Mouse (Mus musculus): ENCODE data around the gene Pstpip1.

Gene Pstpip1

GRCm38 (mm10) chr9:56134614-56135013 lies 44.9 kb downstream of the Pstpip1 start:
- in situ Hi-C loops (cut with MboI; ENCODE audit: low pct_unique_long_range_greater_than_20kb in 1 of 2, low sequenced_read_pairs in 2 of 2, unreplicated experiment in 1 of 2), result no loop called here

DNA sequence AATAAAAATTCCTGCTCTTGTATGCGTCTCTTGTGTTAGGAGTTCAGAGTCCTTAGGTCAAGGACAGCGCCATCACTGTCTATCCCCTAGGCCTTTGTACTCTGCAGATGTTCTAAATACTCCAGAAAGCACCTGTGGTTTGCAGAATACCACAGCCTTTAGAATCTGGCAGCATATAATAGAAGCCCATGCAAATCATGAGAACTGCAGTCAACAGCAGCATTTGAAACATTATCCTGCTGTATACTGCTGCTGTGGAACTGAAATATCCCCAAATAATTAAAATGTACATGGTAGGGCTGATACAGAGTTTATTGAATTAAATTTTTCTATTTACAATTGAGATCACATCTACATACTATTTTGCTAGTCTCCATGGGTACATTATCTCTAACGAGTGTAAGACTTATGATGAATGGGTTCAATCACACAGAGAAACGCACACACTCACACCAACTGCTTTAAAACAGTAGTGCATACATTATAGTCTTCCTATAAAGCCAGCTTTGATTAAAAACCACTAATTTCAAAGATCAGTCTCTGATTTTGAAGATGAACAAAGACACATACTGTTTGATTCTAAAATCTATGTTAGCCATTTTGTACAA lies 45.9 kb downstream of the Pstpip1 start:
- in situ Hi-C loops (cut with MboI; ENCODE audit: low pct_unique_long_range_greater_than_20kb in 1 of 2, low sequenced_read_pairs in 2 of 2, unreplicated experiment in 1 of 2), result no loop called here

- in situ Hi-C loops (cut with MboI; ENCODE audit: low pct_unique_long_range_greater_than_20kb in 1 of 2, low sequenced_read_pairs in 2 of 2, unreplicated experiment in 1 of 2), result no loop called here
Observed at GRCm38 (mm10) chr9:56141776-56142175, 52.0 kb downstream of the Pstpip1 start.

DNA sequence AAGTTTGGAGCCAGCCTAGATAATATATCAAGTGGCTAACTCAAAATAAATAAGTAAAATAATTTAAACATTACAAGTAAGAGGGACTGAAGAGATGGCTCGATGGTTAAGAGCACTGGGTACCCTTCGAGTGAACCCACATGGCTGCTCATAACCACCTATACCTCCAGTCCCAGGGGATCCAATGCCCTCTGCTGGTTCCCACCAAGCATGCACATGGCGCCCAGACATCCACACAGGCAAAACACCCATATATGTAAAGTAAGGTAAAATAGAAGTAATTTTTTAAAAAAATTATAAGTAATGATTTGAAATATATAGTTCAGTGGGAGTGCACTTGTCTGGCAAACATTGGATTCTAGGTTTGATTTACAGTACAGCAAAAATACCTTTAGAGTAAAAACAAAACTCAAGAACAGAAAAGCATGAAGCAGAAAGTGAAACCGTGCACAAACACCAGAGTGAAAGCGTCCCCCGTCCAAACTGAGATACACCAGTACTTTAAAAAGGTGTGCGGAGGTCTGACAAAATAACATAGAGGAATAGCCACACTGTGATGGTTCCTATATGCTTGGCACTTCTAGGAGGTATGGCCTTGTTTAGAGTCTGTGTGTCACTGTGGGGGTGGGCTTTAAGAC lies 54.7 kb downstream of the Pstpip1 start:
- in situ Hi-C loops (cut with MboI; ENCODE audit: low pct_unique_long_range_greater_than_20kb in 1 of 2, low sequenced_read_pairs in 2 of 2, unreplicated experiment in 1 of 2), result no loop called here

GRCm38 (mm10) chr9:56146326-56146923 lies 56.7 kb downstream of the Pstpip1 start:
- in situ Hi-C loops (cut with MboI; ENCODE audit: low pct_unique_long_range_greater_than_20kb in 1 of 2, low sequenced_read_pairs in 2 of 2, unreplicated experiment in 1 of 2), result no loop called here

GRCm38 (mm10) chr9:56151745-56152481 lies 62.2 kb downstream of the Pstpip1 start:
- in situ Hi-C loops (cut with MboI; ENCODE audit: low pct_unique_long_range_greater_than_20kb in 1 of 2, low sequenced_read_pairs in 2 of 2, unreplicated experiment in 1 of 2), result no loop called here

- in situ Hi-C loops (cut with MboI; ENCODE audit: low pct_unique_long_range_greater_than_20kb in 1 of 2, low sequenced_read_pairs in 2 of 2, unreplicated experiment in 1 of 2), result no loop called here
Observed at GRCm38 (mm10) chr9:56152482-56153007, 62.8 kb downstream of the Pstpip1 start.

- in situ Hi-C loops (cut with MboI; ENCODE audit: low pct_unique_long_range_greater_than_20kb in 1 of 2, low sequenced_read_pairs in 2 of 2, unreplicated experiment in 1 of 2), result no loop called here
Observed at GRCm38 (mm10) chr9:56154572-56154971, 64.8 kb downstream of the Pstpip1 start.

DNA sequence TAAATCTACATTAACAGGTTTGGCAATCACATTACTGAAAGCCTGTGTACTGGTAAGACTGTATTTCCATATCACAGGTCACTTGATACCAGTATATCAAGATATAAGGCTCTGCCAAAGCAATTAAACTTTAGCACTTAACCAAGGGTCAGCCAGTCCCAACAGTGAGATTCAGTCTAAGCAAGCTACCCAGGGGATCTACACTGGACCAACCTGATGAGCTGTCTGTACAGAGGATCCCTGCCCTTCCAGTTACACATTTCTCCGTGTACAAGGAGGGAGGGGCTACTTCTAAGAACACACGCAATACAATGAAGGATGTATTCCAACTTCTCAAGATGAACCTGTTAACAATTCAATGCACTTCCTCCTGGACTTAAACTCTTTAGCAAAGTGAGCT lies 68.3 kb downstream of the Pstpip1 start:
- in situ Hi-C loops (cut with MboI; ENCODE audit: low pct_unique_long_range_greater_than_20kb in 1 of 2, low sequenced_read_pairs in 2 of 2, unreplicated experiment in 1 of 2), result no loop called here

GRCm38 (mm10) chr9:56159456-56159855 lies 69.7 kb downstream of the Pstpip1 start:
- in situ Hi-C loops (cut with MboI; ENCODE audit: low pct_unique_long_range_greater_than_20kb in 1 of 2, low sequenced_read_pairs in 2 of 2, unreplicated experiment in 1 of 2), result no loop called here

GRCm38 (mm10) chr9:56160341-56161141 lies 70.8 kb downstream of the Pstpip1 start:
- in situ Hi-C loops (cut with MboI; ENCODE audit: low pct_unique_long_range_greater_than_20kb in 1 of 2, low sequenced_read_pairs in 2 of 2, unreplicated experiment in 1 of 2), result no loop called here

- in situ Hi-C loops (cut with MboI; ENCODE audit: low pct_unique_long_range_greater_than_20kb in 1 of 2, low sequenced_read_pairs in 2 of 2, unreplicated experiment in 1 of 2), result no loop called here
Observed at GRCm38 (mm10) chr9:56165377-56165776, 75.6 kb downstream of the Pstpip1 start, which contains the start of gene Tspan3. Tspan3 (minus strand) TSS chr9:56165477.

GRCm38 (mm10) chr9:56166161-56166560 lies 76.4 kb downstream of the Pstpip1 start:
- in situ Hi-C loops (cut with MboI; ENCODE audit: low pct_unique_long_range_greater_than_20kb in 1 of 2, low sequenced_read_pairs in 2 of 2, unreplicated experiment in 1 of 2), result no loop called here

DNA sequence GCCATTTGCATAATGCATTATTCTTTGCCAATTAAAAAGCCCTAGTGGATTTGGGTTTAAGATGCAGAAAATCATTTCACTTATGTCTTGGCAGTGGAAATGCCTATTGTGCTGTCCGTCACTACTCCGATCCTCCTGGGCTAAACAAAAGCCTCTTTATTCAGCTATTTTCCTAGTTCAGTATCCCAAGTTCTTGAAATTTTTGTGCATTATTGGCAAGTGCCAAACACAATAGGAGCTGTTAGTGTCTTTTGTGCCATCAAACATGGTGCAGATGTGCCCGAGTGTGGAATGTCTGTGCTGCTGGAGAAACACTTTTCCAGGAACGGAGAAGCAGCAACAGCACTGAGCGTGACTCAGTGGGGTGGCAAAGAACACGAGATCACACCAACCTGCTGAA lies 77.9 kb downstream of the Pstpip1 start:
- in situ Hi-C loops (cut with MboI; ENCODE audit: low pct_unique_long_range_greater_than_20kb in 1 of 2, low sequenced_read_pairs in 2 of 2, unreplicated experiment in 1 of 2), result no loop called here

GRCm38 (mm10) chr9:56175316-56175715 lies 85.6 kb downstream of the Pstpip1 start:
- in situ Hi-C loops (cut with MboI; ENCODE audit: low pct_unique_long_range_greater_than_20kb in 1 of 2, low sequenced_read_pairs in 2 of 2, unreplicated experiment in 1 of 2), result no loop called here

GRCm38 (mm10) chr9:56177354-56177753 lies 87.6 kb downstream of the Pstpip1 start:
- in situ Hi-C loops (cut with MboI; ENCODE audit: low pct_unique_long_range_greater_than_20kb in 1 of 2, low sequenced_read_pairs in 2 of 2, unreplicated experiment in 1 of 2), result no loop called here

All from mouse embryonic stem cell (cell line).